Mouse (Mus musculus) midbrain, postnatal 0 days (tissue): ENCODE results near the gene Nipsnap3b. TPM values are rescaled to one million over a fixed set of nuclear protein-coding genes. Genes with fewer than 3 reads are reported as not detected.

Source experiments
- ATAC-seq: fragments of 200-750 bp; cut with Nextera tagmentation; 2 replicates; pipeline ENCODE4 v1.8.0; 2017; ENCODE audit warnings: moderate number of reproducible peaks, mild to moderate bottlenecking, moderate TSS enrichment, moderate library complexity; ENCODE audit not compliant: low FRiP score
- DNase-seq: peaks from one replicate; pipeline ENCODE4 v3.0.0-alpha.2; 2015; ENCODE audit warnings: low spot score
- H3K27ac ChIP-seq: fragments of 300-500 bp; sonication (generic); 2 replicates; pipeline ENCODE4 v1.5.1; 2014; ENCODE audit warnings: low read depth, mild to moderate bottlenecking, low read length, mixed read lengths
- H3K27me3 ChIP-seq: fragments of 300-500 bp; sonication (generic); 2 replicates; pipeline ENCODE4 v1.6.1; 2014; ENCODE audit warnings: low read length, control low read depth, mixed read lengths; ENCODE audit not compliant: insufficient read depth
- H3K36me3 ChIP-seq: fragments of 300-500 bp; sonication (generic); 2 replicates; pipeline ENCODE4 v1.6.1; 2014; ENCODE audit warnings: low read length, control low read depth, mixed read lengths; ENCODE audit not compliant: insufficient read depth
- H3K4me1 ChIP-seq: fragments of 300-500 bp; sonication (generic); 2 replicates; pipeline ENCODE4 v1.6.1; 2014; ENCODE audit warnings: mild to moderate bottlenecking, control low read depth, antibody characterized with exemption, low read length, mixed read lengths; ENCODE audit not compliant: insufficient read depth
- H3K4me2 ChIP-seq: fragments of 300-500 bp; sonication (generic); 2 replicates; pipeline ENCODE4 v1.6.1; 2014; ENCODE audit warnings: low read depth, mild to moderate bottlenecking, low read length, mixed read lengths; ENCODE audit not compliant: poor library complexity, severe bottlenecking
- H3K4me3 ChIP-seq: fragments of 300-500 bp; sonication (generic); 2 replicates; pipeline ENCODE4 v1.5.1; 2014; ENCODE audit warnings: low read depth, mild to moderate bottlenecking, low read length, moderate library complexity
- H3K9ac ChIP-seq: fragments of 300-500 bp; sonication (generic); replicated peaks from 2 replicates; pipeline ENCODE4 v1.6.1; 2014; ENCODE audit warnings: mild to moderate bottlenecking, low read length, moderate library complexity, mixed read lengths; ENCODE audit not compliant: poor library complexity, severe bottlenecking
- H3K9me3 ChIP-seq: fragments of 300-500 bp; sonication (generic); 2 replicates; pipeline ENCODE4 v1.6.1; 2016; ENCODE audit warnings: low read length, control low read depth
- CTCF ChIP-seq: IDR thresholded peaks from 2 replicates; pipeline ENCODE4 v1.5.1; 2016; ENCODE audit warnings: antibody characterized with exemption, mild to moderate bottlenecking
- WGBS: fragments of 180-500 bp; shearing (Covaris S2); extraction: QIAGEN DNeasy Blood & Tissue Kit; methylation state at CpG from one replicate; pipeline ENCODE4 v1.1.7; 2014; 5-methylcytosine and 5-hydroxymethylcytosine counted together
- polyA plus RNA-seq: library from polyadenylated mRNA; unstranded; fragments of >200 nt; fragmentation: Nextera tagmentation; extraction: Ambion mirVana; gene quantifications from 2 replicates; pipeline ENCODE4 v1.2.1, GENCODE M21; 2015
- total RNA-seq: library from RNA; depleted of rRNA; stranded (reverse); fragments of >200 nt; gene quantifications from 2 replicates; pipeline ENCODE4 v1.2.3, GENCODE M21; 2014

Gene Nipsnap3b
- total and polyA plus RNA-seq, 2 experiments from 2014 or later: 110 to 180 TPM

DNA sequence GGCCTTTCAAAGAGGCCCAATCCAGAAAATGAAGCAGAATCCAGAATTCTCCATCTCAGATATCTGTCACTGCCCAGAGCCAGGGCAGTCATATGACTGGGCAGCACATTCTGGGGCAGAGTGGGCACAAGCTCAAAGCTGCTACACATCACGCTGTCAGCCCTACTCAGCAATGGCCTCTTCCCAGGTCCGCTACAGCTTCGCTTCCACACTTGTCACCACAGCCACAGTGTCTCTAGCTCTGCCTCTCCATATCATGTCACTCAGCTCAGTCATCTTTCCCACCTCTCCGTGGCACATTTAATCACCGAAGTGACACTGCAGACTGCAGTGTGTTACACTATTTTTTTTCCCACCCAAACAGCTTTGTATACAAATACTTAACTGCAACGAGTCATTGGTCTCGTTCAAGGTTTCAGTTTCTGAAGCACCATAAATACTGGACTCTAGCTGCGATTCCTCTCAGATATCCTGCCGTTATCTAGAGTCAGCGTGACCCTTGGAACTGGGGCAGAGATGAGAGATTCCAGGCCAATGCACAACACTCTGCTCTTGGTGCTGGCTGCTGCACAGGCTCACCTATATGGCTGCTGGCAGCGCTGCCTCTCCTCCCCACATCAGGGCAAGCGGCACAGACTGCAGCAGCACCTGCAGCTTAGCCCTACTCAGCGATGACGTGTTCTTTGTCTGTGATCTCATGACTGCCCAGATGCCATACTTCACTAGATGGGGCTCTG, 11.7 kb downstream of the Nipsnap3b start:
- H3K27ac ChIP-seq: no peak overlapping the region
- H3K4me3 ChIP-seq: no peak overlapping the region
- no peak for TF ChIP-seq CTCF
- H3K9ac ChIP-seq: no peak overlapping the region
- WGBS: 97% methylated on average over 14 of the region's 14 CpGs
- no peaks in the 10 kb centered on the region for H3K27me3 ChIP-seq
- DNase-seq (no peak), ATAC-seq (no peak)
- H3K4me2 ChIP-seq: no peak overlapping the region
- H3K36me3 ChIP-seq: peaks cover 14% of the 10 kb centered on the region
- H3K9me3 ChIP-seq: no peaks in the 10 kb centered on the region
- no peaks in the 10 kb centered on the region for H3K4me1 ChIP-seq

DNA sequence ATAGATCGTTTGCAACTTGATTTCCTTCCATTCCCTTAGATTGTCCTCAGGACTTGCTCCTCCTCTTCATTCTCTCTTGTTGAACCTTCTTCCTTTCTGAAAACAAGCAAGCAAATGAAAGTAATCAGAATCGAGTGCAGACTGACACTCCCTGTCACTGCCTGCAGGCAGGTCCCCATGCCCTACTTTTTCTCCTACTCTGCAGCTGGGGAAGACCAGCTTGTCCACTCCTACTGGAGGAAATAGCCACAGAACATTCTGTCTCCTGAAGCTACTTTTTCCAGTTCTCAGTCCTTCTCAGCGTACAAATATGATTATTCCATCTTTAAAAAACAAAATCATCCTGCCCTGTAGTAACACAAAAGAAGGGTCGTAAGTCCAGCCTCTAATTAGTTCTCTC, 12.7 kb downstream of the Nipsnap3b start:
- H3K4me3 ChIP-seq: no peak overlapping the region
- no peak overlapping the region for H3K4me2 ChIP-seq
- no peaks in the 10 kb centered on the region for H3K4me1 ChIP-seq
- no peaks in the 10 kb centered on the region for H3K9me3 ChIP-seq
- TF ChIP-seq CTCF: no peak
- H3K9ac ChIP-seq: no peak overlapping the region
- H3K36me3 ChIP-seq: peaks cover 14% of the 10 kb centered on the region
- ATAC-seq: no peak
- 93% methylated on average over 4 of the region's 4 CpGs for WGBS
- no peak overlapping the region for H3K27ac ChIP-seq
- H3K27me3 ChIP-seq: no peaks in the 10 kb centered on the region
- no peak for DNase-seq

DNA sequence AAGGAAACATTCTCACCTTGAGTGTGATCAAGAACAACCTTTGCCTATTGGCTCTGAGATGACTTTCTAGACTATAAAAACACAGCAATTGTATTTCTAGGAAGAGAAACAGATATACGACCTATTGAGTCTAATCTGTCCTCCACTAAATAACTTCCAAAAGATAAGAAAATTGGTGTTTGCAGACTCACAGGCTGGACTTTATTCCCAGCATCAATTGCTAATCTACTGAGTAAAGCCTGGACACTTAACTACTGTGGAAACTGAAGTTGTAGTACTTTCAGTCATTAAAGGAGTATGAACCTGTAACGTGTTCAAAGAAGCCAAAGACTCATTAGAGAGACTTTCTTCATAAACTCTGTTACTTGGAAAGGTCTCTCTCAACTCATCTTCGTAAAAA, 16.1 kb downstream of the Nipsnap3b start:
- ATAC-seq: no peak
- 87% methylated on average over 3 of the region's 3 CpGs for WGBS

DNA sequence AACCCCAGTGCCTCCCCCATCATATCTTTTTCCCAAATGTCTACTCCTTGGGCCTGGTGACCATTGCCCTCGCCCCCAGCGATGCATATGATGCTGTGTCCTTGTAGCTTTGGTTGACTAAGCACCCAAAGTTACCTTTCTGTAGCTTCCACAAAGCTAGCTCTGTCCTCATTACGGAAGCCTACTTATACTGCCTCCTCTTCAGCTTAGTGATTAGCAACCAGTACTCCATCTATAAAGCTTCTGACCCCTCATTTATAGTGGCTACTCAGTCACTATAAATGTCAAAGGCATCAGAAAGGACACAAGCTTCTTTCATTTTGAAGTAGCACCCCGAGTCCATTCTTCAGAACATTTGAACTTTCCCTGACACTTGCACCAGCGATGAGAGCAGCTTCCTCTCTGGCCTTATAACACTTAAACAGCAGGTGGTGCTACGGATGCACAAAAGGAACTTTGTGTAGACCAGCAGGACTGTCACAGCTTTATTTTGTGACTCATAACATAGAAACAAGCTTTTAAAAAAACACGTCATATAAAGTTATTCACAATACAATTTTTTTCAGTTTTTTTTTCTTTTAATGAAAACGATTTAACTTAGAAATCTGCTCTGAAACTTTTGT, 18.8 kb downstream of the Nipsnap3b start:
- ATAC-seq (peak; percentile 23; the same call in 1 of the 2 replicates), DNase-seq (peak; percentile 75)
- no peak overlapping the region for H3K27ac ChIP-seq
- peak; percentile 85 for TF ChIP-seq CTCF
- no peaks in the 10 kb centered on the region for H3K9me3 ChIP-seq
- H3K4me2 ChIP-seq: no peak overlapping the region
- H3K4me1 ChIP-seq: no peaks in the 10 kb centered on the region
- 42% methylated on average over 8 of the region's 8 CpGs for WGBS
- no peak overlapping the region for H3K9ac ChIP-seq
- no peaks in the 10 kb centered on the region for H3K27me3 ChIP-seq
- H3K4me3 ChIP-seq: no peak overlapping the region
- H3K36me3 ChIP-seq: no peaks in the 10 kb centered on the region

More for the DNA sequence above, 16.1 kb downstream of the Nipsnap3b start:
- DNase-seq: no peak
- H3K4me2 ChIP-seq: no peak overlapping the region
- no peak for TF ChIP-seq CTCF
- H3K4me3 ChIP-seq: no peak overlapping the region
- H3K9ac ChIP-seq: no peak overlapping the region
- peaks cover 9% of the 10 kb centered on the region; the same call in 1 of the 2 replicates for H3K36me3 ChIP-seq
- no peaks in the 10 kb centered on the region for H3K9me3 ChIP-seq
- H3K4me1 ChIP-seq: no peaks in the 10 kb centered on the region
- H3K27me3 ChIP-seq: no peaks in the 10 kb centered on the region
- no peak overlapping the region for H3K27ac ChIP-seq

DNA sequence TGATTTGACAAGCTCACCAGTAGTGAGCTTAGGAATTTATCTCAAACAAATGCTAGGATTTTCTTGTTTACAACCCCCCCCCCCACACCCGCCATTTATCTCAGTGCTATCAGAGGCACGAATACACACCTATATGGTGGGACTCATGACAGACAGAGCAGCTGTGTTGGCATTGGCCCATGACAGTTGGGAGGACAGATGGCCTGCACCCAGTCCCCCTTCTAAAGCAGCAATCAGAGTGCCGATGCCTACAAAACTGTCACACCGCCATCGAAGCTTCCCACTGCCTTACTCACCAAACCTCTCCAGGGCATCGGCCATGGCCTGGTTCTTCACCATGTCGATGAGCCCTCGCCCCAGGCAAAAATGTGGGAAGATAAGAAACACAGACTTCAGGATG, 32.1 kb downstream of the Nipsnap3b start:
- H3K9ac ChIP-seq: no peak overlapping the region
- no peak overlapping the region for H3K27ac ChIP-seq
- H3K4me3 ChIP-seq: no peak overlapping the region
- H3K4me1 ChIP-seq: no peaks in the 10 kb centered on the region
- no peaks in the 10 kb centered on the region for H3K9me3 ChIP-seq
- ATAC-seq (no peak), DNase-seq (peak; percentile 42)
- WGBS: 91% methylated on average over 8 of the region's 8 CpGs
- no peaks in the 10 kb centered on the region for H3K27me3 ChIP-seq
- TF ChIP-seq CTCF: no peak
- H3K36me3 ChIP-seq: peaks cover 3% of the 10 kb centered on the region; the same call in 1 of the 2 replicates
- no peak overlapping the region for H3K4me2 ChIP-seq

DNA sequence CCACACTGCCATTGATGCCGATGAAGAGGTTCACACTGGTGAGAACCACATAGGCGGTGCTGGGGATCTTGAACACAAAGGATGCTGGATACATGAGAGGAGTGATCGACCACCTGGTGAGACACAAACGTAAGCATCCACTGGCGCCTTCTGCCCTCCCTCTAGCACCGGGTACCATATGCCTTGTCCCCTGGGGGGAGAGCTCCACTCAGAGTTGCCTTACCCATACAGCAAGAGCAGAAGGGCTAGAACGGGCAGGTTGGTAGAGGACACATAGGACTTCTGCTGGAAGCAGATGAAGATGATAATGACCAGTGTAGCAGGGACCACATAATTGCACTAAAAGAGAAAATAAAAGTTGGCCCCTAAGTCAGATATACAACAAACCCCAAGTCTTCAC, 34.1 kb downstream of the Nipsnap3b start:
- DNase-seq: no peak
- Histone ChIP-seq H3K36me3 (peaks cover 3% of the 10 kb centered on the region; the same call in 1 of the 2 replicates), H3K9ac (no peak overlapping the region), H3K9me3 (no peaks in the 10 kb centered on the region), H3K4me3 (no peak overlapping the region), H3K27me3 (no peaks in the 10 kb centered on the region), H3K27ac (no peak overlapping the region), H3K4me1 (no peaks in the 10 kb centered on the region), H3K4me2 (no peak overlapping the region)
- TF ChIP-seq CTCF: no peak
- ATAC-seq: no peak
- 78% methylated on average over 7 of the region's 7 CpGs for WGBS
